Mouse (Mus musculus): ENCODE data around the gene Atp8b4.
"Not testable (repeated sequence)": the region's sequence is repeated elsewhere in the genome, so short reads cannot be mapped to it uniquely, and the experiment has no call there.

Gene Atp8b4

GRCm38 (mm10) chr2:126500521-126500920, at the start of gene Atp8b4:
Gene Atp8b4 (minus strand): TSS chr2:126500674.
- DNase-seq (ENCODE audit: low read depth, low spot score): peak; percentile 40

GRCm38 (mm10) chr2:126549681-126550080, 49.2 kb upstream of the Atp8b4 start:
- no peak for DNase-seq (ENCODE audit: low read depth, low spot score)

More at GRCm38 (mm10) chr2:126500521-126500920, at the start of gene Atp8b4:
- Histone ChIP-seq H3K36me3 (ENCODE audit: control insufficient read depth, insufficient read depth, low read length, poor library complexity, severe bottlenecking) (no peaks in the 10 kb centered on the region), H3K27me3 (ENCODE audit: control insufficient read depth, insufficient read depth, low read length, poor library complexity, severe bottlenecking) (no peaks in the 10 kb centered on the region)

GRCm38 (mm10) chr2:126546392-126546791, 45.9 kb upstream of the Atp8b4 start:
- Histone ChIP-seq H3K36me3 (ENCODE audit: control insufficient read depth, insufficient read depth, low read length, poor library complexity, severe bottlenecking) (no peaks in the 10 kb centered on the region), H3K27me3 (ENCODE audit: control insufficient read depth, insufficient read depth, low read length, poor library complexity, severe bottlenecking) (no peaks in the 10 kb centered on the region)
- DNase-seq (ENCODE audit: low read depth, low spot score): no peak

More at GRCm38 (mm10) chr2:126549681-126550080, 49.2 kb upstream of the Atp8b4 start:
- no peaks in the 10 kb centered on the region for H3K27me3 ChIP-seq (ENCODE audit: control insufficient read depth, insufficient read depth, low read length, poor library complexity, severe bottlenecking)
- H3K36me3 ChIP-seq (ENCODE audit: control insufficient read depth, insufficient read depth, low read length, poor library complexity, severe bottlenecking): no peaks in the 10 kb centered on the region

- no peak for DNase-seq (ENCODE audit: low read depth, low spot score)
- Histone ChIP-seq H3K36me3 (ENCODE audit: control insufficient read depth, insufficient read depth, low read length, poor library complexity, severe bottlenecking) (no peaks in the 10 kb centered on the region), H3K27me3 (ENCODE audit: control insufficient read depth, insufficient read depth, low read length, poor library complexity, severe bottlenecking) (no peaks in the 10 kb centered on the region)
Measured at GRCm38 (mm10) chr2:126545297-126545696, 44.8 kb upstream of the Atp8b4 start.

- no peaks in the 10 kb centered on the region for H3K27me3 ChIP-seq (ENCODE audit: control insufficient read depth, insufficient read depth, low read length, poor library complexity, severe bottlenecking)
- DNase-seq (ENCODE audit: low read depth, low spot score): no peak
- no peaks in the 10 kb centered on the region for H3K36me3 ChIP-seq (ENCODE audit: control insufficient read depth, insufficient read depth, low read length, poor library complexity, severe bottlenecking)
Measured at GRCm38 (mm10) chr2:126542211-126542610, 41.7 kb upstream of the Atp8b4 start.

- no peaks in the 10 kb centered on the region for H3K36me3 ChIP-seq (ENCODE audit: control insufficient read depth, insufficient read depth, low read length, poor library complexity, severe bottlenecking)
- no peak for DNase-seq (ENCODE audit: low read depth, low spot score)
- H3K27me3 ChIP-seq (ENCODE audit: control insufficient read depth, insufficient read depth, low read length, poor library complexity, severe bottlenecking): no peaks in the 10 kb centered on the region
Measured at GRCm38 (mm10) chr2:126540390-126540925, 40.0 kb upstream of the Atp8b4 start.

GRCm38 (mm10) chr2:126537654-126538053, 37.2 kb upstream of the Atp8b4 start:
- H3K36me3 ChIP-seq (ENCODE audit: control insufficient read depth, insufficient read depth, low read length, poor library complexity, severe bottlenecking): no peaks in the 10 kb centered on the region
- no peaks in the 10 kb centered on the region for H3K27me3 ChIP-seq (ENCODE audit: control insufficient read depth, insufficient read depth, low read length, poor library complexity, severe bottlenecking)
- no peak for DNase-seq (ENCODE audit: low read depth, low spot score)

GRCm38 (mm10) chr2:126530581-126530980, 30.1 kb upstream of the Atp8b4 start:
- DNase-seq (ENCODE audit: low read depth, low spot score): no peak
- no peaks in the 10 kb centered on the region for H3K36me3 ChIP-seq (ENCODE audit: control insufficient read depth, insufficient read depth, low read length, poor library complexity, severe bottlenecking)
- H3K27me3 ChIP-seq (ENCODE audit: control insufficient read depth, insufficient read depth, low read length, poor library complexity, severe bottlenecking): no peaks in the 10 kb centered on the region

- DNase-seq (ENCODE audit: low read depth, low spot score): no peak
- H3K36me3 ChIP-seq (ENCODE audit: control insufficient read depth, insufficient read depth, low read length, poor library complexity, severe bottlenecking): no peaks in the 10 kb centered on the region
- no peaks in the 10 kb centered on the region for H3K27me3 ChIP-seq (ENCODE audit: control insufficient read depth, insufficient read depth, low read length, poor library complexity, severe bottlenecking)
Measured at GRCm38 (mm10) chr2:126527461-126527860, 27.0 kb upstream of the Atp8b4 start.

- H3K36me3 ChIP-seq (ENCODE audit: control insufficient read depth, insufficient read depth, low read length, poor library complexity, severe bottlenecking): no peaks in the 10 kb centered on the region
- no peaks in the 10 kb centered on the region for H3K27me3 ChIP-seq (ENCODE audit: control insufficient read depth, insufficient read depth, low read length, poor library complexity, severe bottlenecking)
- DNase-seq (ENCODE audit: low read depth, low spot score): no peak
Measured at GRCm38 (mm10) chr2:126524271-126524670, 23.8 kb upstream of the Atp8b4 start.

GRCm38 (mm10) chr2:126523101-126523745, 22.7 kb upstream of the Atp8b4 start:
- not testable (repeated sequence) for H3K27me3 ChIP-seq (ENCODE audit: control insufficient read depth, insufficient read depth, low read length, poor library complexity, severe bottlenecking); H3K36me3 ChIP-seq (ENCODE audit: control insufficient read depth, insufficient read depth, low read length, poor library complexity, severe bottlenecking); DNase-seq (ENCODE audit: low read depth, low spot score)

GRCm38 (mm10) chr2:126522056-126522455, 21.6 kb upstream of the Atp8b4 start:
- Histone ChIP-seq H3K36me3 (ENCODE audit: control insufficient read depth, insufficient read depth, low read length, poor library complexity, severe bottlenecking) (no peaks in the 10 kb centered on the region), H3K27me3 (ENCODE audit: control insufficient read depth, insufficient read depth, low read length, poor library complexity, severe bottlenecking) (no peaks in the 10 kb centered on the region)
- no peak for DNase-seq (ENCODE audit: low read depth, low spot score)

- DNase-seq (ENCODE audit: low read depth, low spot score): no peak
- H3K36me3 ChIP-seq (ENCODE audit: control insufficient read depth, insufficient read depth, low read length, poor library complexity, severe bottlenecking): no peaks in the 10 kb centered on the region
- no peaks in the 10 kb centered on the region for H3K27me3 ChIP-seq (ENCODE audit: control insufficient read depth, insufficient read depth, low read length, poor library complexity, severe bottlenecking)
Measured at GRCm38 (mm10) chr2:126521471-126521870, 21.0 kb upstream of the Atp8b4 start.

GRCm38 (mm10) chr2:126520828-126521227, 20.4 kb upstream of the Atp8b4 start:
- no peaks in the 10 kb centered on the region for H3K27me3 ChIP-seq (ENCODE audit: control insufficient read depth, insufficient read depth, low read length, poor library complexity, severe bottlenecking)
- peak; percentile 61 for DNase-seq (ENCODE audit: low read depth, low spot score)
- no peaks in the 10 kb centered on the region for H3K36me3 ChIP-seq (ENCODE audit: control insufficient read depth, insufficient read depth, low read length, poor library complexity, severe bottlenecking)

- Histone ChIP-seq H3K27me3 (ENCODE audit: control insufficient read depth, insufficient read depth, low read length, poor library complexity, severe bottlenecking) (no peaks in the 10 kb centered on the region), H3K36me3 (ENCODE audit: control insufficient read depth, insufficient read depth, low read length, poor library complexity, severe bottlenecking) (no peaks in the 10 kb centered on the region)
- no peak for DNase-seq (ENCODE audit: low read depth, low spot score)
Measured at GRCm38 (mm10) chr2:126519872-126520581, 19.6 kb upstream of the Atp8b4 start.

All from splenic B cell, adult 2 months (primary cell).